Mouse (Mus musculus) ES-Bruce4 (cell line): ENCODE results near the gene Nfib. TPM values are rescaled to one million over a fixed set of nuclear protein-coding genes. Genes with fewer than 3 reads are reported as not detected.

ENCODE experiments used
- H3K27ac ChIP-seq: 2 replicates; pipeline ENCODE4 v1.5.1; 2012; ENCODE audit warnings: low read length, inconsistent platforms; ENCODE audit not compliant: insufficient read depth
- H3K27me3 ChIP-seq: 2 replicates; pipeline ENCODE4 v1.6.1; 2012; ENCODE audit warnings: mild to moderate bottlenecking, low read length, inconsistent platforms; ENCODE audit not compliant: control insufficient read depth, poor library complexity, insufficient read depth, severe bottlenecking
- H3K36me3 ChIP-seq: 2 replicates; pipeline ENCODE4 v1.6.1; 2012; ENCODE audit warnings: inconsistent platforms, mild to moderate bottlenecking, low read length, moderate library complexity; ENCODE audit not compliant: control insufficient read depth, poor library complexity, insufficient read depth, severe bottlenecking
- H3K4me1 ChIP-seq: one replicate; pipeline ENCODE4 v1.8.1; 2011; ENCODE audit warnings: low read length; ENCODE audit not compliant: control insufficient read depth, insufficient read depth
- H3K4me3 ChIP-seq: 2 replicates; pipeline ENCODE4 v1.5.1; 2011; ENCODE audit warnings: low read depth, mild to moderate bottlenecking, low read length
- H3K9ac ChIP-seq: 2 replicates; pipeline ENCODE4 v1.6.1; 2012; ENCODE audit warnings: low read depth, mild to moderate bottlenecking, inconsistent platforms; ENCODE audit not compliant: poor library complexity, severe bottlenecking
- H3K9me3 ChIP-seq: replicated peaks from 2 replicates; pipeline ENCODE4 v1.6.1; 2012; ENCODE audit warnings: mild to moderate bottlenecking, low read length, inconsistent platforms; ENCODE audit not compliant: control insufficient read depth, poor library complexity, insufficient read depth, severe bottlenecking
- CTCF ChIP-seq: IDR thresholded peaks from one replicate; pipeline ENCODE4 v1.8.1; 2011; ENCODE audit warnings: low read depth, low read length
- EP300 ChIP-seq: IDR thresholded peaks from 2 replicates; pipeline ENCODE4 v1.6.1; 2011; ENCODE audit warnings: low read depth, low read length; ENCODE audit not compliant: insufficient read depth
- POLR2A ChIP-seq: IDR thresholded peaks from one replicate; pipeline ENCODE4 v1.8.1; 2011; ENCODE audit warnings: low read length; ENCODE audit not compliant: insufficient read depth
- polyA plus RNA-seq: library from polyadenylated mRNA; stranded (reverse); fragments of >200 nt; gene quantifications from 2 replicates; pipeline ENCODE4 v1.2.4, GENCODE M21; 2011; ENCODE audit warnings: low read depth; ENCODE audit not compliant: missing spikeins, insufficient read depth, insufficient read length

Nfib gene
- polyA plus RNA-seq, 1 experiment: 4.6 TPM

DNA sequence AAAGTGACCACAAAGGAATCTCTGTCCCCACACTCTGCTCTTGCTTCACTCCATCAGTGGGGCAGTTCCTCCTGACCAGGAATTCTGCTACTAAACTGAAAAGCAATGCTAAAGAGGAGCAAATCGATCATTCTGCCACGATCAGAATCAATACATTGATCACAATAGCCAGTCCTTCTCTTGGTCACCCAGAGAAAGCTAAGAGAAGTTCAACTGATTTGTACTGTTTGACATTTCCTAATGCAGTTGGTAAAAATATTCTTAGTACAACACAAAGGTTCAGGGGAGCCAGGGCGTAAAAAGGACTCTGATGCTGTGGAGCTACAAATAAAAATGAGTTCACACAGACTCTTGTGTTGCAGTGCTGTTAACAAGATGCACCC lies 234.6 kb downstream of the Nfib start:
- Histone ChIP-seq H3K4me1 (no peaks in the 10 kb centered on the region), H3K4me3 (no peak overlapping the region), H3K9me3 (no peaks in the 10 kb centered on the region), H3K9ac (no peak overlapping the region), H3K27me3 (no peaks in the 10 kb centered on the region), H3K27ac (no peak overlapping the region), H3K36me3 (no peaks in the 10 kb centered on the region)
- TF ChIP-seq EP300 (no peak), POLR2A (no peak), CTCF (no peak)

DNA sequence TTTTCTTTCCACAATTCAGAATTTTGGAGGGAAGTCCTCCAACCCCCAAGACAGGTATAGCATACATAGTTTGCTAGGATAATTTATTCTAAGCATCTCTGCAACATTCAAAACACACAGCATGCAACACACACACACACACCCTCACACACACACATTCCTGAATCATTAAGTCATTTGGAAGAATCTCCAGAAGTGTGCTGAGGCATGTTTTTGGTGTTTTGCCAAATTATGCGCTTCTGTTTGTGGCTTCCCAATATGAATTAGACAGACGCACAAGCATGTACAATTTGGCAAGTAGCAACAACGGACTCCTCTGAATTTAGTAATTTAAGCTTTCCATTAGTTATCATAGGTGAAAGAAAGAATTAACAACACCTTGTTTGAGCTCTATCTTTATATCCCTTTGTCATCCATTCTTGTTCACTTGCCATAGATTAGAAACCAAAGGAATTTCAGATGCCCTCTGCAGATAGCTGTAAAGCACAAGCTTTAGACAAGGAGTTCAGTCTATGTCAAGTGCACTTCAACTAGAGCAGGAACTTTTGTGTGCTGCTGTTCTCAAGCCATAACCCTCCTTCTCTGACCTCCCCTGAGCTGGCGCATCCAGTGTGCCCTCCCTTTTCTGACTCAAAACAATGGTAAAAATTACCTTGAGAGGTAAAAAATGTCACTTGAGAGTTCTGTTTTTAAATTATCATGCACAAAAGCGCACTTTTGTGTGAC lies 235.2 kb downstream of the Nfib start:
- Histone ChIP-seq H3K9ac (no peak overlapping the region), H3K9me3 (no peaks in the 10 kb centered on the region), H3K4me3 (no peak overlapping the region), H3K4me1 (no peaks in the 10 kb centered on the region), H3K27me3 (no peaks in the 10 kb centered on the region), H3K36me3 (no peaks in the 10 kb centered on the region), H3K27ac (no peak overlapping the region)
- TF ChIP-seq CTCF (no peak), POLR2A (no peak), EP300 (no peak)

DNA sequence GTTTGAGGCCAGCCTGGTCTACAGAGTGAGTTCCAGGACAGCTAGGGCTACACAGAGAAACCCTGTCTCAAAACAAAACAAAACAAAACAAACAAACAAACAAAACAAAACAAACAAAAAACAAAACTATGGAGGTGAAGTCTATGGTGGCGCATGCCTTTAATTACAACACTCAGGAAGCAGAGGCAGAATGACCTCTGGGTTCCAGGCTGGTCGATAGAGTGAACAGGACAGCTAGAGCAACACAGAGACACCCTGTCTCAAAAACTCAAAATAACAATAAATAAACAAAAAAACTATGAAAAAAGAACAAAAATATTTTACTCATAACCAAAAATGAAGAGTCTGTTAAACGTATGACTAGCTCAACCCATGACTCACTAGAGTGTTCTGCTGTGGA lies 236.6 kb downstream of the Nfib start:
- Histone ChIP-seq H3K36me3 (no peaks in the 10 kb centered on the region), H3K4me1 (no peaks in the 10 kb centered on the region), H3K4me3 (no peak overlapping the region), H3K9ac (no peak overlapping the region), H3K27me3 (no peaks in the 10 kb centered on the region), H3K9me3 (no peaks in the 10 kb centered on the region), H3K27ac (no peak overlapping the region)
- no peak for TF ChIP-seq POLR2A
- TF ChIP-seq EP300: no peak
- TF ChIP-seq CTCF: no peak

DNA sequence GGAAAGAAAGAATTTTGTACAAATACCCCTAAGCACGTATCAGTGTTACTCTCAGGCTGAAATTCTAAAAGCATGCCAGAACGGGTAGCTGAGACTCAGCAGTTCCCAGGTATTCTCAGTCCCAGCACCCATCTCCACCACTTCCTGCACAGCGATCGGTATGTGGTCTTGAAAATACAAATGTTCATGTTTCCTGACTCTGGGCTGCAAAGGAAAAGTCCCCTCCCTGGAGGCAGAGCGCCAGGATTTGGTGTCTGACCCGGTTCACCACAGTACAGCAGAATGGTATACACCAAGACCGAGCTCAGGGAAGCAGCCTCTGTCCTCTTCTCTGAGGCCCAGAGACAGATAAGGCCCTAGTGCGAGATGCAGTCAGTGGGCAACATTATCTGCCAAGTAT lies 238.8 kb downstream of the Nfib start:
- no peaks in the 10 kb centered on the region for H3K36me3 ChIP-seq
- no peak for TF ChIP-seq POLR2A
- no peak for TF ChIP-seq EP300
- no peak for TF ChIP-seq CTCF
- H3K4me1 ChIP-seq: no peaks in the 10 kb centered on the region
- H3K4me3 ChIP-seq: no peak overlapping the region
- H3K27me3 ChIP-seq: no peaks in the 10 kb centered on the region
- no peak overlapping the region for H3K9ac ChIP-seq
- H3K27ac ChIP-seq: no peak overlapping the region
- H3K9me3 ChIP-seq: no peaks in the 10 kb centered on the region

DNA sequence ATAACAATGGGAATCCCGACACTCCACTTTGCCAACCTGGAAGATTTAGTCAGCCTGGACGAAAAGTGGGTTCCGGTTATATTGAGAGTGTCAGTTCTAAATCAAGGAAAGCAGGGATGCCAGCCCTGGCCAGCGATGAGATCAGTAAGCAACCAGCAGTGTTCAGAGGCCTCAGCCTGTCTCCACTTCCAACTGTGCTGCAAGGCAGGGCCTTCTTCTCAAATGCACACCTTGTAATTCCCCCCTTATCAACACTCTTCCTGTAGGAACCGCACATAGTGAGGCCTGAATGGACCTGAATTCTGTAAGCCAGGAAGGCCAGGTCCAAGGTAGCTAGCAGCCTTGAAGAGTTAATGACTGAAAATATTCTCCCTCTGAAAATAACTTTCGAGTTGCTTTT lies 239.4 kb downstream of the Nfib start:
- Histone ChIP-seq H3K4me1 (no peaks in the 10 kb centered on the region), H3K4me3 (no peak overlapping the region), H3K27me3 (no peaks in the 10 kb centered on the region), H3K9ac (no peak overlapping the region), H3K36me3 (no peaks in the 10 kb centered on the region), H3K9me3 (no peaks in the 10 kb centered on the region), H3K27ac (no peak overlapping the region)
- TF ChIP-seq POLR2A: no peak
- no peak for TF ChIP-seq EP300

DNA sequence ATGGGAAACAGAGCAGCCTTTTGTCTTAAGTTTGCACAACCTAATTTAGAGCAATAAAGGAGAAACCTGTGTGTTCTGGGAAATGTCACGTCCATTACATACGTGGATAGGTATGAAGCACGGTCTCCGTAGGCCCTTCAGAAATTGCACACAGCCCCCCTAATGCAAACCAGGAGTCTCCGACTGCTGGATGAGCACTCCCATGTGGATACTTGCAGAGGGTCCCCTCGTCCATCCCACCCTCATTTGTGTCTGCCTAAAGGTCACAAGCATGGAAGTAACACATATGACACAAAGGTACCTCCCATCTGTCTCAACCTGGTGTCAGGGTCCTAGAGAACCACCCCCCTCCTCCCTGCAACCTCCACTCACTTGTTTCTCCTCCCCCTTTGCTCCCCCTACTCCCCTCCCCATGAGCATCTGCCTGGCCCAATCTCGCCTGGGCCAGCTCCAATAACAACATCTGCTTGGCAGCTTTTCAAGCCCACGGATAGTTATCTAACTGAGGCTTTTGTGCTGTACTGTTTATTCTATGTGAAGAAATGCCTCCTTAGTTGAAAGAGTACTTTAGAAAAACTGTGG lies 241.4 kb downstream of the Nfib start:
- H3K4me1 ChIP-seq: no peaks in the 10 kb centered on the region
- H3K27ac ChIP-seq: no peak overlapping the region
- TF ChIP-seq EP300 (no peak), CTCF (no peak), POLR2A (no peak)

More for the DNA sequence above, 241.4 kb downstream of the Nfib start:
- H3K9ac ChIP-seq: no peak overlapping the region
- no peaks in the 10 kb centered on the region for H3K36me3 ChIP-seq
- H3K4me3 ChIP-seq: no peak overlapping the region
- H3K9me3 ChIP-seq: no peaks in the 10 kb centered on the region
- no peaks in the 10 kb centered on the region for H3K27me3 ChIP-seq
